Mouse (Mus musculus): ENCODE measurements around the gene Abhd6. TPM values are rescaled to one million over a fixed set of nuclear protein-coding genes. Genes with fewer than 3 reads are reported as not detected.

Abhd6 gene
- polyA plus RNA-seq, 2 experiments, result 3.4 to 9.2 TPM

- Histone ChIP-seq H3K27me3 (ENCODE audit: control insufficient read depth, insufficient read depth, low read length) (no peaks in the 10 kb centered on the region), H3K4me3 (ENCODE audit: insufficient read depth in 1 of 2, low read depth in 2 of 2, low read length in 2 of 2) (no peak overlapping the region), H3K36me3 (replicated peaks; ENCODE audit: control insufficient read depth, insufficient read depth, low read depth) (no peaks in the 10 kb centered on the region), H3K27ac (no peak overlapping the region), H3K9ac (replicated peaks) (no peak overlapping the region), H3K4me1 (replicated peaks; ENCODE audit: control insufficient read depth in 2 of 2, insufficient read depth in 2 of 2, low read length in 1 of 2) (no peaks in the 10 kb centered on the region), H3K9me3 (ENCODE audit: control insufficient read depth, low read length) (no peaks in the 10 kb centered on the region), H3K4me2 (ENCODE audit: low read depth) (no peak overlapping the region)
- WGBS (ENCODE audit: insufficient replicate concordance), result 38% methylated on average over 4 of the region's 4 CpGs
- no peak for TF ChIP-seq EP300 (IDR thresholded peaks at IDR 0.05; ENCODE audit: low read depth)
- no peak for TF ChIP-seq CTCF (IDR thresholded peaks at IDR 0.05; ENCODE audit: low read depth)
- no peak for DNase-seq (ENCODE audit: low read depth in 3 of 3, low spot score in 3 of 3)
- ATAC-seq (ENCODE audit: insufficient read depth), result no peak
These were observed 27.8 kb downstream of the Abhd6 start for GRCm38 (mm10) chr14:8030535-8030934.

- TF ChIP-seq CTCF (IDR thresholded peaks at IDR 0.05; ENCODE audit: low read depth) (no peak), EP300 (IDR thresholded peaks at IDR 0.05; ENCODE audit: low read depth) (no peak)
- no peak for ATAC-seq (ENCODE audit: insufficient read depth)
- DNase-seq (ENCODE audit: low read depth in 3 of 3, low spot score in 3 of 3), result no peak
These were observed 29.6 kb downstream of the Abhd6 start for GRCm38 (mm10) chr14:8032087-8032944.

GRCm38 (mm10) chr14:8034561-8034960 lies 31.9 kb downstream of the Abhd6 start:
- ATAC-seq (ENCODE audit: insufficient read depth) (no peak), DNase-seq (ENCODE audit: low read depth in 3 of 3, low spot score in 3 of 3) (no peak)
- no peak for TF ChIP-seq CTCF (IDR thresholded peaks at IDR 0.05; ENCODE audit: low read depth)
- TF ChIP-seq EP300 (IDR thresholded peaks at IDR 0.05; ENCODE audit: low read depth), result no peak
- Histone ChIP-seq H3K9me3 (ENCODE audit: control insufficient read depth, low read length) (no peaks in the 10 kb centered on the region), H3K27me3 (ENCODE audit: control insufficient read depth, insufficient read depth, low read length) (no peaks in the 10 kb centered on the region), H3K9ac (replicated peaks) (no peak overlapping the region), H3K27ac (no peak overlapping the region), H3K4me3 (ENCODE audit: insufficient read depth in 1 of 2, low read depth in 2 of 2, low read length in 2 of 2) (no peak overlapping the region), H3K4me1 (replicated peaks; ENCODE audit: control insufficient read depth in 2 of 2, insufficient read depth in 2 of 2, low read length in 1 of 2) (no peaks in the 10 kb centered on the region), H3K4me2 (ENCODE audit: low read depth) (no peak overlapping the region), H3K36me3 (replicated peaks; ENCODE audit: control insufficient read depth, insufficient read depth, low read depth) (no peaks in the 10 kb centered on the region)
- 50% methylated on average over 5 of the region's 5 CpGs for WGBS (ENCODE audit: insufficient replicate concordance)

More at GRCm38 (mm10) chr14:8032087-8032944, 29.6 kb downstream of the Abhd6 start:
- 63% methylated on average over 13 of the region's 13 CpGs for WGBS (ENCODE audit: insufficient replicate concordance)
- no peaks in the 10 kb centered on the region for H3K36me3 ChIP-seq (replicated peaks; ENCODE audit: control insufficient read depth, insufficient read depth, low read depth)
- no peak overlapping the region for H3K27ac ChIP-seq
- no peaks in the 10 kb centered on the region for H3K9me3 ChIP-seq (ENCODE audit: control insufficient read depth, low read length)
- no peak overlapping the region for H3K4me3 ChIP-seq (ENCODE audit: insufficient read depth in 1 of 2, low read depth in 2 of 2, low read length in 2 of 2)
- no peaks in the 10 kb centered on the region for H3K4me1 ChIP-seq (replicated peaks; ENCODE audit: control insufficient read depth in 2 of 2, insufficient read depth in 2 of 2, low read length in 1 of 2)
- no peak overlapping the region for H3K4me2 ChIP-seq (ENCODE audit: low read depth)
- H3K27me3 ChIP-seq (ENCODE audit: control insufficient read depth, insufficient read depth, low read length), result no peaks in the 10 kb centered on the region
- H3K9ac ChIP-seq (replicated peaks), result no peak overlapping the region

- TF ChIP-seq EP300 (IDR thresholded peaks at IDR 0.05; ENCODE audit: low read depth) (no peak), CTCF (IDR thresholded peaks at IDR 0.05; ENCODE audit: low read depth) (no peak)
- ATAC-seq (ENCODE audit: insufficient read depth) (no peak), DNase-seq (ENCODE audit: low read depth in 3 of 3, low spot score in 3 of 3) (no peak)
- Histone ChIP-seq H3K4me1 (replicated peaks; ENCODE audit: control insufficient read depth in 2 of 2, insufficient read depth in 2 of 2, low read length in 1 of 2) (no peaks in the 10 kb centered on the region), H3K27me3 (ENCODE audit: control insufficient read depth, insufficient read depth, low read length) (no peaks in the 10 kb centered on the region), H3K36me3 (replicated peaks; ENCODE audit: control insufficient read depth, insufficient read depth, low read depth) (no peaks in the 10 kb centered on the region), H3K4me3 (ENCODE audit: insufficient read depth in 1 of 2, low read depth in 2 of 2, low read length in 2 of 2) (no peak overlapping the region), H3K27ac (no peak overlapping the region), H3K4me2 (ENCODE audit: low read depth) (no peak overlapping the region), H3K9me3 (ENCODE audit: control insufficient read depth, low read length) (no peaks in the 10 kb centered on the region), H3K9ac (replicated peaks) (no peak overlapping the region)
- 68% methylated on average over 6 of the region's 6 CpGs for WGBS (ENCODE audit: insufficient replicate concordance)
These were observed 33.2 kb downstream of the Abhd6 start for GRCm38 (mm10) chr14:8035951-8036350.

- H3K4me1 ChIP-seq (replicated peaks; ENCODE audit: control insufficient read depth in 2 of 2, insufficient read depth in 2 of 2, low read length in 1 of 2), result no peaks in the 10 kb centered on the region
- no peak overlapping the region for H3K4me2 ChIP-seq (ENCODE audit: low read depth)
- no peak for DNase-seq (ENCODE audit: low read depth in 3 of 3, low spot score in 3 of 3)
- no peak overlapping the region for H3K9ac ChIP-seq (replicated peaks)
- no peak for ATAC-seq (ENCODE audit: insufficient read depth)
- no peaks in the 10 kb centered on the region for H3K27me3 ChIP-seq (ENCODE audit: control insufficient read depth, insufficient read depth, low read length)
- H3K4me3 ChIP-seq (ENCODE audit: insufficient read depth in 1 of 2, low read depth in 2 of 2, low read length in 2 of 2), result no peak overlapping the region
- H3K27ac ChIP-seq, result no peak overlapping the region
- 75% methylated on average over 5 of the region's 5 CpGs for WGBS (ENCODE audit: insufficient replicate concordance)
- no peaks in the 10 kb centered on the region for H3K36me3 ChIP-seq (replicated peaks; ENCODE audit: control insufficient read depth, insufficient read depth, low read depth)
- no peak for TF ChIP-seq EP300 (IDR thresholded peaks at IDR 0.05; ENCODE audit: low read depth)
- no peaks in the 10 kb centered on the region for H3K9me3 ChIP-seq (ENCODE audit: control insufficient read depth, low read length)
These were observed 33.7 kb downstream of the Abhd6 start for GRCm38 (mm10) chr14:8036406-8036805.

Data from liver, embryonic 14.5 days (tissue).